Mouse (Mus musculus): ENCODE results near the gene Fbxw9. TPM values are rescaled to one million over a fixed set of nuclear protein-coding genes. Genes with fewer than 3 reads are reported as not detected.

Fbxw9 gene
- polyA plus RNA-seq, 1 experiment from 2014 or later = 23.1 TPM

GRCm38 (mm10) chr8:85023846-85024245 lies 36.0 kb upstream of the Fbxw9 start:
- WGBS = 92% methylated on average over 3 of the region's 3 CpGs
- Histone ChIP-seq H3K4me2 (peak overlapping the region; percentile 70), H3K27ac (ENCODE audit: low read depth) (no peak overlapping the region), H3K36me3 (ENCODE audit: insufficient read depth) (peaks cover 52% of the 10 kb centered on the region), H3K4me3 (ENCODE audit: low read depth, low read length) (peak overlapping the region; percentile 87; the same call in 1 of the 2 replicates), H3K27me3 (ENCODE audit: insufficient read depth, low read length) (no peaks in the 10 kb centered on the region), H3K4me1 (ENCODE audit: insufficient read depth) (peaks cover 17% of the 10 kb centered on the region), H3K9ac (no peak overlapping the region), H3K9me3 (ENCODE audit: low read depth, low read length) (no peaks in the 10 kb centered on the region)
- TF ChIP-seq CTCF (IDR thresholded peaks at IDR 0.05; ENCODE audit: low read depth) = no peak
- no peak for ATAC-seq (ENCODE audit: insufficient read depth)
- no peak for DNase-seq

- Histone ChIP-seq H3K4me2 (peak within 1 kb of the TSS; percentile 70), H3K27me3 (ENCODE audit: insufficient read depth, low read length) (no peaks in the 10 kb centered on the region), H3K4me3 (ENCODE audit: low read depth, low read length) (peak within 1 kb of the TSS; percentile 87), H3K36me3 (ENCODE audit: insufficient read depth) (peaks cover 51% of the 10 kb centered on the region), H3K9ac (peak within 1 kb of the TSS; percentile 71), H3K9me3 (ENCODE audit: low read depth, low read length) (no peaks in the 10 kb centered on the region), H3K4me1 (ENCODE audit: insufficient read depth) (peaks cover 19% of the 10 kb centered on the region), H3K27ac (ENCODE audit: low read depth) (peak within 1 kb of the TSS; percentile 91)
- DNase-seq = peak; percentile 94
- 5% methylated on average over 30 of the region's 30 CpGs for WGBS
- TF ChIP-seq CTCF (IDR thresholded peaks at IDR 0.05; ENCODE audit: low read depth) = no peak
- ATAC-seq (ENCODE audit: insufficient read depth) = peak; percentile 91
Observed at GRCm38 (mm10) chr8:85025098-85025932, 34.5 kb upstream of the Fbxw9 start, which contains the start of gene Asna1. Gene Asna1 (minus strand): TSS chr8:85025281.

- ATAC-seq (ENCODE audit: insufficient read depth) = peak; percentile 79
- peak within 1 kb of the TSS; percentile 100 for H3K4me3 ChIP-seq (ENCODE audit: low read depth, low read length)
- no peak for TF ChIP-seq CTCF (IDR thresholded peaks at IDR 0.05; ENCODE audit: low read depth)
- peak; percentile 99 for DNase-seq
- peaks cover 49% of the 10 kb centered on the region for H3K36me3 ChIP-seq (ENCODE audit: insufficient read depth)
- H3K9me3 ChIP-seq (ENCODE audit: low read depth, low read length) = no peaks in the 10 kb centered on the region
- WGBS = under 1% methylated on average over 70 of the region's 75 CpGs
- peak within 1 kb of the TSS; percentile 70 for H3K4me2 ChIP-seq
- H3K27ac ChIP-seq (ENCODE audit: low read depth) = peak within 1 kb of the TSS; percentile 91
- no peaks in the 10 kb centered on the region for H3K27me3 ChIP-seq (ENCODE audit: insufficient read depth, low read length)
- peaks cover 19% of the 10 kb centered on the region for H3K4me1 ChIP-seq (ENCODE audit: insufficient read depth)
- H3K9ac ChIP-seq = peak within 1 kb of the TSS; percentile 99
Observed at GRCm38 (mm10) chr8:85026670-85027515, 33.0 kb upstream of the Fbxw9 start, which contains the start of gene Trir. Gene Trir (plus strand): TSS chr8:85026823.

GRCm38 (mm10) chr8:85027516-85027855 lies 32.4 kb upstream of the Fbxw9 start:
- H3K4me3 ChIP-seq (ENCODE audit: low read depth, low read length) = peak overlapping the region; percentile 100
- peak overlapping the region; percentile 70 for H3K4me2 ChIP-seq
- H3K9me3 ChIP-seq (ENCODE audit: low read depth, low read length) = no peaks in the 10 kb centered on the region
- peaks cover 49% of the 10 kb centered on the region for H3K36me3 ChIP-seq (ENCODE audit: insufficient read depth)
- no peaks in the 10 kb centered on the region for H3K27me3 ChIP-seq (ENCODE audit: insufficient read depth, low read length)
- H3K27ac ChIP-seq (ENCODE audit: low read depth) = peak overlapping the region; percentile 91
- peak overlapping the region; percentile 99 for H3K9ac ChIP-seq
- peaks cover 19% of the 10 kb centered on the region for H3K4me1 ChIP-seq (ENCODE audit: insufficient read depth)
- DNase-seq (peak; percentile 39), ATAC-seq (ENCODE audit: insufficient read depth) (no peak)
- under 1% methylated on average over 13 of the region's 13 CpGs for WGBS
- TF ChIP-seq CTCF (IDR thresholded peaks at IDR 0.05; ENCODE audit: low read depth) = no peak

- no peak overlapping the region for H3K27ac ChIP-seq (ENCODE audit: low read depth)
- H3K4me3 ChIP-seq (ENCODE audit: low read depth, low read length) = peak overlapping the region; percentile 100
- DNase-seq (no peak), ATAC-seq (ENCODE audit: insufficient read depth) (no peak)
- no peak for TF ChIP-seq CTCF (IDR thresholded peaks at IDR 0.05; ENCODE audit: low read depth)
- H3K4me2 ChIP-seq = peak overlapping the region; percentile 70
- peak overlapping the region; percentile 99 for H3K9ac ChIP-seq
- H3K27me3 ChIP-seq (ENCODE audit: insufficient read depth, low read length) = no peaks in the 10 kb centered on the region
- peaks cover 49% of the 10 kb centered on the region for H3K36me3 ChIP-seq (ENCODE audit: insufficient read depth)
- H3K4me1 ChIP-seq (ENCODE audit: insufficient read depth) = peaks cover 19% of the 10 kb centered on the region
- no peaks in the 10 kb centered on the region for H3K9me3 ChIP-seq (ENCODE audit: low read depth, low read length)
- 15% methylated on average over 2 of the region's 2 CpGs for WGBS
Observed at GRCm38 (mm10) chr8:85027922-85028321, 31.9 kb upstream of the Fbxw9 start.

GRCm38 (mm10) chr8:85029271-85029670 lies 30.6 kb upstream of the Fbxw9 start:
- DNase-seq (no peak), ATAC-seq (ENCODE audit: insufficient read depth) (no peak)
- WGBS = 78% methylated on average over 14 of the region's 14 CpGs
- Histone ChIP-seq H3K9ac (no peak overlapping the region), H3K4me1 (ENCODE audit: insufficient read depth) (peaks cover 18% of the 10 kb centered on the region), H3K27ac (ENCODE audit: low read depth) (no peak overlapping the region), H3K4me3 (ENCODE audit: low read depth, low read length) (peak overlapping the region; percentile 100; the same call in 1 of the 2 replicates), H3K27me3 (ENCODE audit: insufficient read depth, low read length) (no peaks in the 10 kb centered on the region), H3K4me2 (peak overlapping the region; percentile 70; the same call in 1 of the 2 replicates), H3K9me3 (ENCODE audit: low read depth, low read length) (no peaks in the 10 kb centered on the region), H3K36me3 (ENCODE audit: insufficient read depth) (peaks cover 48% of the 10 kb centered on the region)
- TF ChIP-seq CTCF (IDR thresholded peaks at IDR 0.05; ENCODE audit: low read depth) = no peak

Data from lung, embryonic 14.5 days (tissue).